Mouse (Mus musculus) bone marrow macrophage, adult 2 months (primary cell): ENCODE results near the gene Tmem19.

Experiments
- CTCF ChIP-seq: IDR thresholded peaks from 2 replicates; pipeline ENCODE4 v1.5.1; 2012; ENCODE audit warnings: low read depth, mild to moderate bottlenecking, low read length, moderate library complexity
- POLR2A ChIP-seq: IDR thresholded peaks from 2 replicates; pipeline ENCODE4 v1.6.1; 2012; ENCODE audit warnings: mild to moderate bottlenecking, low read depth, low read length, borderline replicate concordance

- TF ChIP-seq POLR2A (no peak), CTCF (no peak)
Observed at GRCm38 (mm10) chr10:115307331-115307875, 54.9 kb downstream of the Tmem19 start.
